In genomic region chr5:92755241-92755775, GRCm38 (mm10) we compare ENCODE assay signal across 30 mouse cellular contexts.
A peak's percentile ranks its signal among the peaks of the same experiment; 100 is the strongest.
DNase-seq lines count a peak whose midpoint lies in the region; TF ChIP-seq lines count a peak whose summit lies in the region.
"Had no signal": no experiment of that assay in that cellular context is flagged by ENCODE, and none has a peak within 500 bp of the region (broad histone marks: within the 10 kb centered on the region; RNA-seq: fewer than 3 reads in every experiment).

No protein-coding gene starts in this region.

- no peaks in the 10 kb centered on the region for H3K36me3 ChIP-seq in ES-E14 (ENCODE audit: control insufficient read depth, insufficient read depth, low read length, poor library complexity, severe bottlenecking)
- H3K36me3 ChIP-seq: forebrain, embryonic 15.5 days; heart, embryonic 12.5 days; hindbrain, embryonic 13.5 days; limb, embryonic 10.5 days; limb, embryonic 15.5 days; liver, embryonic 13.5 days; midbrain, embryonic 13.5 days; neural tube, embryonic 13.5 days; stomach, embryonic 15.5 days had no signal

- no peak overlapping the region for H3K9ac ChIP-seq in ES-E14 (ENCODE audit: insufficient read depth, low read depth, low read length, poor library complexity, severe bottlenecking)
- H3K9ac ChIP-seq: forebrain, embryonic 15.5 days; heart, embryonic 12.5 days; hindbrain, embryonic 13.5 days; limb, embryonic 15.5 days; liver, embryonic 13.5 days; midbrain, embryonic 13.5 days; neural tube, embryonic 13.5 days; stomach, embryonic 15.5 days had no signal

- peak overlapping the region; percentile 56 for H3K27ac ChIP-seq in ES-E14 (ENCODE audit: insufficient read depth, low read depth, low read length, poor library complexity, severe bottlenecking)
- H3K27ac ChIP-seq: forebrain, embryonic 10.5 days; forebrain, embryonic 15.5 days; gastrocnemius, adult 2 months; heart, adult 2 months; hindbrain, embryonic 13.5 days; limb, embryonic 10.5 days; limb, embryonic 15.5 days; liver, embryonic 13.5 days; midbrain, embryonic 13.5 days; neural tube, embryonic 13.5 days; stomach, embryonic 15.5 days had no signal

- H3K4me3 ChIP-seq in ES-E14 (ENCODE audit: insufficient read depth in 1 of 2, low read depth in 1 of 2, low read length in 2 of 2, poor library complexity in 1 of 2, severe bottlenecking in 1 of 2) = no peak overlapping the region
- H3K4me3 ChIP-seq: forebrain, embryonic 10.5 days; forebrain, embryonic 15.5 days; gastrocnemius, adult 2 months; heart, adult 2 months; heart, embryonic 12.5 days; hindbrain, embryonic 13.5 days; limb, embryonic 10.5 days; limb, embryonic 15.5 days; liver, embryonic 13.5 days; midbrain, embryonic 13.5 days; neural tube, embryonic 13.5 days; stomach, embryonic 15.5 days had no signal

- DNase-seq in frontal cortex, adult 2 months (ENCODE audit: extremely low spot score in 1 of 2, low spot score in 1 of 2) = peak; percentile 6 to 28
- DNase-seq in frontal cortex, postnatal 25 days (ENCODE audit: low spot score in 2 of 2) = no peak
- DNase-seq in right cerebral cortex, adult 18-20 months = peak; percentile 5
- DNase-seq in right cerebral cortex, postnatal 36 days (ENCODE audit: low spot score in 2 of 2) = no peak
- DNase-seq in ES-E14 (ENCODE audit: low read depth, low spot score) = no peak
- no peak for DNase-seq in urinary bladder, postnatal 14 days (ENCODE audit: low spot score)
- no peak for DNase-seq in Muller cell, postnatal 12 days (ENCODE audit: inconsistent ontology term)
- DNase-seq: adrenal gland, postnatal 10 days; cerebellum, adult 11 months; cerebellum, adult 9-10 months; cerebellum, postnatal 36 days; gastrocnemius, adult 2 months; gastrocnemius, postnatal 36 days; heart, adult 2 months; heart, postnatal 4 days; kidney, adult 8-10 months; kidney, postnatal 10 days; liver, embryonic 13.5 days; lung, adult 18-20 months; lung, postnatal 4 days; thymus, postnatal 14 days had no signal

- in situ Hi-C loops in ES-E14 (cut with MboI; ENCODE audit: low sequenced_read_pairs in 2 of 2, unreplicated experiment in 2 of 2) = no loop called here

- no peaks in the 10 kb centered on the region for H3K9me3 ChIP-seq in ES-E14 (ENCODE audit: control insufficient read depth, insufficient read depth, low read depth, low read length)
- H3K9me3 ChIP-seq: forebrain, embryonic 15.5 days; hindbrain, embryonic 13.5 days; limb, embryonic 10.5 days; limb, embryonic 15.5 days; liver, embryonic 13.5 days; midbrain, embryonic 13.5 days; neural tube, embryonic 13.5 days; stomach, embryonic 15.5 days had no signal

- peaks cover 0 to 4% of the 10 kb centered on the region in 2 experiments; a peak in 1 of 4 replicates for H3K4me1 ChIP-seq in ES-E14 (ENCODE audit: control insufficient read depth in 2 of 2, insufficient read depth in 2 of 2, low read length in 2 of 2, poor library complexity in 1 of 2)
- H3K4me1 ChIP-seq: forebrain, embryonic 10.5 days; forebrain, embryonic 15.5 days; heart, embryonic 12.5 days; hindbrain, embryonic 13.5 days; limb, embryonic 10.5 days; limb, embryonic 15.5 days; liver, embryonic 13.5 days; midbrain, embryonic 13.5 days; neural tube, embryonic 13.5 days; stomach, embryonic 15.5 days had no signal

TF ChIP-seq in ES-E14, 5 proteins besides CTCF, POLR2A, EP300 and RAD21:
- TF ChIP-seq ZNF384 (IDR thresholded peaks at IDR 0.05; ENCODE audit: low read depth, low read length) (no peak), CHD2 (IDR thresholded peaks at IDR 0.05; ENCODE audit: low read depth, low read length) (no peak), ZC3H11A (IDR thresholded peaks at IDR 0.05; ENCODE audit: borderline replicate concordance, low read depth, low read length) (no peak), HCFC1 (IDR thresholded peaks at IDR 0.05; ENCODE audit: borderline replicate concordance, insufficient read depth, low read length) (no peak), MAFK (IDR thresholded peaks at IDR 0.05; ENCODE audit: insufficient read depth, low read depth, low read length) (no peak)

Comparison
In these comparisons a context has a peak if more than half of its experiments do, and no peak if none do; other contexts are left out.
1. DNase-seq: peak in frontal cortex, adult 2 months (2 of 2) and right cerebral cortex, adult 18-20 months (single experiment); none in frontal cortex, postnatal 25 days (0 of 2), right cerebral cortex, postnatal 36 days (0 of 2), ES-E14 (single experiment), urinary bladder, postnatal 14 days (single experiment) and Muller cell, postnatal 12 days (single experiment).